Mouse (Mus musculus) retina, postnatal 7 days (tissue): Measurements from ENCODE around the gene Rnf123.

Experiments
- DNase-seq: peaks from one replicate; pipeline ENCODE4 v3.0.0-alpha.2; 2012; ENCODE audit warnings: low read depth, low spot score

Gene Rnf123

GRCm38 (mm10) chr9:108104766-108105548 is 21.8 kb upstream of the Rnf123 start:
- no peak for DNase-seq

GRCm38 (mm10) chr9:108099619-108100018 is 16.5 kb upstream of the Rnf123 start:
- no peak for DNase-seq

- DNase-seq, result no peak
These were observed 13.0 kb upstream of the Rnf123 start for GRCm38 (mm10) chr9:108095949-108096712.

- DNase-seq, result peak; percentile 58
These were observed 12.4 kb upstream of the Rnf123 start for GRCm38 (mm10) chr9:108095518-108095917.

- DNase-seq, result no peak
These were observed 11.9 kb upstream of the Rnf123 start for GRCm38 (mm10) chr9:108094998-108095411.

- peak; percentile 85 for DNase-seq
These were observed 11.2 kb upstream of the Rnf123 start, which contains the start of gene Apeh for GRCm38 (mm10) chr9:108094184-108094941. Apeh (minus strand) TSS chr9:108094606.

GRCm38 (mm10) chr9:108093586-108093985 is 10.4 kb upstream of the Rnf123 start:
- DNase-seq, result no peak

GRCm38 (mm10) chr9:108090611-108091120 is 7.5 kb upstream of the Rnf123 start:
- no peak for DNase-seq

- no peak for DNase-seq
These were observed 2.1 kb upstream of the Rnf123 start for GRCm38 (mm10) chr9:108085261-108085660.

- no peak for DNase-seq
These were observed 415 bp upstream of the Rnf123 start for GRCm38 (mm10) chr9:108083561-108083960.

GRCm38 (mm10) chr9:108082549-108082948 is 597 bp downstream of the Rnf123 start:
- no peak for DNase-seq

GRCm38 (mm10) chr9:108080168-108080567 is 3.0 kb downstream of the Rnf123 start, which contains the start of gene Mst1:
Mst1 (plus strand) TSS chr9:108080436.
- DNase-seq, result no peak

- no peak for DNase-seq
These were observed 9.8 kb downstream of the Rnf123 start for GRCm38 (mm10) chr9:108073141-108073930.

- no peak for DNase-seq
These were observed 10.6 kb downstream of the Rnf123 start for GRCm38 (mm10) chr9:108072481-108072924.

- DNase-seq, result no peak
These were observed 11.3 kb downstream of the Rnf123 start for GRCm38 (mm10) chr9:108071801-108072200.

- DNase-seq, result no peak
These were observed 13.6 kb downstream of the Rnf123 start for GRCm38 (mm10) chr9:108069529-108069928.

- no peak for DNase-seq
These were observed 14.1 kb downstream of the Rnf123 start for GRCm38 (mm10) chr9:108069007-108069406.

- DNase-seq, result peak; percentile 78
These were observed 15.2 kb downstream of the Rnf123 start for GRCm38 (mm10) chr9:108067900-108068299.

GRCm38 (mm10) chr9:108067199-108067598 is 15.9 kb downstream of the Rnf123 start:
- DNase-seq, result no peak

GRCm38 (mm10) chr9:108065491-108066011 is 17.6 kb downstream of the Rnf123 start:
- DNase-seq, result peak; percentile 61
